Mouse (Mus musculus) retina, postnatal 1 day (tissue): ENCODE measurements at regions not wholly inside any gene's neighbourhood (a gene's known extent, or its start where the extent isn't known, plus 50 kb on each side); places are given as distances from the start of the nearest gene placed in this dataset.

Experiments
- DNase-seq: peaks from one replicate; pipeline ENCODE4 v3.0.0-alpha.2; 2012

GRCm38 (mm10) chr3:52414017-52414416, 145.9 kb downstream of the Foxo1 start:
- DNase-seq: no peak

- DNase-seq: peak; percentile 43
Measured at GRCm38 (mm10) chr3:52413187-52413746, 145.1 kb downstream of the Foxo1 start.

- DNase-seq: no peak
Measured at GRCm38 (mm10) chr3:52411356-52411755, 143.2 kb downstream of the Foxo1 start.

- DNase-seq: no peak
Measured at GRCm38 (mm10) chr3:52409465-52409864, 141.3 kb downstream of the Foxo1 start.

GRCm38 (mm10) chr3:52406778-52407318, 138.7 kb downstream of the Foxo1 start:
- no peak for DNase-seq

GRCm38 (mm10) chr3:52404636-52405035, 136.5 kb downstream of the Foxo1 start:
- DNase-seq: no peak

GRCm38 (mm10) chr3:52403032-52403431, 134.9 kb downstream of the Foxo1 start:
- no peak for DNase-seq
